Mouse (Mus musculus): Measurements from ENCODE around the gene Fam196a. TPM values are rescaled to one million over a fixed set of nuclear protein-coding genes. Genes with fewer than 3 reads are reported as not detected.

The Fam196a gene
- not detected for total RNA-seq (2021)

DNA sequence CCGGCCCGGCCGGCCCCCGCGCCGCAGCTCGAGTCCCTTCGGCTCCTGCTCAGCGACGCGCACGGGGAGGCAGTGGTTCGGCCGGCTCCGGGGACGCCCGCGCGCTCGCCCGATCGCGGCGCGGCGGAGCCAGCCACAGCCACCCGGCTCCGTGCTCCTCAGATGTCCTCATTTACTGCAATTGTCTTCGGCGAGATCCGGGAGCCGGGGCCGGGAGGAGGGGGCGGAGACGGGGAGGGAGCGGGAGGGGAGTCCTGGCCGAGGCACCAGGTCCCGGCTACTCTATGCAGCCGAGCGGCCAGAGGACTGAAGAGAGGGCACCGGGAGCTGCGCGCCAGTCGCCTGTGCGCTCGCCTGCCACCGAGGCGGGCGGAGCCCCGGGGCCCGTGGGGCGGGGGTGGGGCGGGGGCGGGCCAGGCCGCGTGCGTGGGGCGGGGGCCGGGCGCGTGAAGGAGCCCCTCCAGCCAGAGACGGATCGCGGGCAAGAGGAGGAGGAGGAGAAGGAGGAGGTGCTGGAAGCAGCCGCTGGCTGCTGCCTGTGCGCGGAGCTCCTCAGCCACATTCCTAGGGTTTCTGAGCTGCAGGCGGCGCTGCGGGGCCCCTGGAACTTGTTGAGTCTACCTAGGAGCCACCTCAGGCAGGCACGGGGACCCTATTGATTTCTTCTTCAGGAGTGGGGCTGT lies at the start of gene Fam196a:
Fam196a (minus strand) TSS at position 504 of the 683 bp plus-strand sequence.
- DNase-seq (ENCODE audit: low spot score) = no peak
- intact Hi-C loops (cut with DNase I) = no loop called here

DNA sequence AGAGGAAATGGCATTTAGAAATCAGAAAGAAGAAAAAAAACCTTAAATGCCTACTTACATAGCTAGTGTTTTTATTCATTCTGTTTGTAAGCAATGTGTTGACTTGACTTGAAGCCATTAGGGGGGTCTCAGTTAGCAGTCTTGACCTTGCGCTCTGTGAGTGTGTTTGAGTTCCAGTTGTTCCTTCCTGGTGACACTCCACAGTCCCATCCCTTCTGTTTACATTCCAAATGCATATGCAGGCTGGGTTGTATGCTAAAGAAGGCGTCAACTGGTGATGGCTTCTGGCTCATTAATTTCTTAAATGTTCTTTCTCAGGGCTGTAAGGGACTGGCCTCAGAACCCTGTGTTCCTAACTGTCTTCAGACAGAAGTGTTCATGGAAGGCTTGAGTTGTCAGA lies 23.4 kb upstream of the Fam196a start:
- intact Hi-C loops (cut with DNase I) = no loop called here
- no peak for DNase-seq (ENCODE audit: low spot score)

DNA sequence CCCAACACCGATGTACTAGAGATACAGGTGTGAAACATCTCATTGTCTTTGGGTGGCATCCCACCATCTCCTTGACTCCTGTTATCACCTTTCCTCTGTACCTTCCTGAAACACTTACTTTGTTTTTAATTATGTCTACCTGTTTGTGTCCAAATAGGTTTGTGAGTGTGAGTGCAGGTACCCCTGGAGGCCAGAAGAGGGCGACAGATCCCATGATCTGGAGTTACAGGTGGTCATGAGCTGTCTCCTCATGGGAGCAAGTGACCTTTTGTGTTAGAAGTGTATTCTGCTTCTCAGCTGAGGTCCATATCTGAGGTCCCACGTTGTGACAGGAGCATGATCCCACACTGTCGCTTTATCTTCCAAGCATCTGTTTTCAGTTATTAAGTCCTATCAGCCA lies 22.6 kb upstream of the Fam196a start:
- intact Hi-C loops (cut with DNase I) = no loop called here
- no peak for DNase-seq (ENCODE audit: low spot score)

DNA sequence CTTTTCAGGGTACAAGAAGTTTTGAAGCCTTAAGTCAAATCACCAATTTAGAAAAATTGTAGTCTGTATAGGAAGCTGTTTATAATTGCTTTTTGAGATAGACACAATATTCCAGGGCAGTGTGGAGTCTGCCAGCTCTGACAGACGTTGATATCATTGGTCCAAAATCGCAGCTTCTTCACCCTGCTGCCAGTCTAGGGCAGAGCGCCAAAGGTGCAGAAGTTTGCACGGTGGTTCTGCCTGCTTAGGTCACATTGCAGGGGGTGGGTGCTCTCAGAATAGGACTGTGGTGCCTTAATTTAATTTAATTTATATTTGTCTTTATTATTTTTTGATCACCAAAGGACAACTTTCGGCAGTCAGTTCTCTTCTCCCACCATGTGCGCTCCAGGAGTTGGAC lies 20.9 kb upstream of the Fam196a start:
- intact Hi-C loops (cut with DNase I) = no loop called here
- DNase-seq (ENCODE audit: low spot score) = no peak

DNA sequence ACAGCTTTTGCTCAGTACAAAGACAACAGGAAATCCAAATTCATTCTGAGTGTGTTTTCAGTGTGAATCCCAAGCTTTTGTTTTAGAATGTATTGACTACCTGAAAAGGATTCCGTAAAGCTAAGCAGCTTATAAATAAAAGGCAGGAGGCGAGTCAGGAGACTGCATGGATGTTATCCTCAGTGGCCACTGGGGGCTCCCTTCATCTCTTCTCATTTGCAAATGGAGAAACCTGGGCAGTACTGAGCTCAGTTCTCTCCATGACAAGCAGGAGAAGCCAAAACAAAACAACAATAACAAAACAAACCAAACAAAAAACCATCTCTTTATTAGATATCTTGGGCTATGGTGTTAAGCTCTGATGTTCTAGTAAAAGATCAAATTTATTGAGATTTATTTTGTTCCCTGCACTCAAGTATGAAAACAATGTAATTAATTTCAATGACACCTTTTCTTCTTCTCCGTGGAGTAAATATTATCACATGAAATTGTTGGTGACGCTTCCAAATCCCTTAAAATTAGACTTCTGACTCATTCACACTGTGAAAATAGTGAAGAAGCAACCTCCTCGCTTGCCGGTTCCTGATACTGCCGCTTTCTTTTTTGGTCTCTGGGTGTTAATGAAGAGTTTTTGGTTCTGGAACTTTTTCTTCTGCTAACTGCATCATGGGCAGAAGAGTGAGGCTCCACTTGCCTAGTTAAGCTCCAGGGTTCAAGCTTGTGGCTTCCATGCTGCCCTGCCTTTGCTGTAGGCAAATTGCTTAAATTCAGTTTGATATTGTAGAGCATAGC lies 7.9 kb upstream of the Fam196a start:
- intact Hi-C loops (cut with DNase I) = no loop called here
- no peak for DNase-seq (ENCODE audit: low spot score)

DNA sequence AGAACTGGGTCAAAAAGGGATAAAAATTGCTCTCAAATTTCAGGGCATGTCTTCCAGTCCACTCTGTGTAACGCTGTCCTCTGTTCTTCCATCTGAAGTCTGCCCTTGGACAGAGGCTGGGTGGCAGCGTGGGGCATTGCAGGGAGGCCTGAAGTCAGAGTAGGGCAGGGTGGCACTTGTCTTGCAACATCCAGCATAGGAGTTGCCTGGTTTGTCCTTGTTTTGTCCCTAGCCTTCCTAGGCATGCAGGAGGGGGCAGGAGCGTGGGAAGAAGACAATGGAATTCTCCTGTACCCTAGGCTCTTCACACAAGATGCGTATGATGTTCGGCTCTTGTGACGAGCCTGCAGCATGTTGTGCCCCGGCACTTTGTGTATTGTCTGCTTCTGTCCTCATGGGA lies 5.5 kb upstream of the Fam196a start:
- intact Hi-C loops (cut with DNase I) = no loop called here
- DNase-seq (ENCODE audit: low spot score) = no peak

DNA sequence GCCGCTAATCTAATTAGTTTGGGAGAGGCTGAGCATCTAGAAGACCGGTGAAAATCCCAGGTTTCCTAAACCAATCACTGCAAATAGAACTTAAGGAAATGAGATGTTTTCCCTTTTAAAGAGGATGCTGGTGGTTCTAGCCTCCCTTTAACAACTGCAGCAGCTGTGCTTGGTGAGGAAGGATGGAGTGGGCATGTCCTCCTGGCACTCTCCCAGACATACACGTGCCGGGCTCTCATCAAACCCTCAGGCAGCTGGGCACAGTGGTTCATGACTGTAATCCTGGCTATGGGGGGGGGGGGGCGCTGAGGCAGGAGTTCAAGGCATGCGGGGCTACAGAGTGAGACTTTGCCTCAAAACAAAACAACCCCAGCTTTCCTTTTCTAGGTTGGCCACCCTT lies 4.8 kb upstream of the Fam196a start:
- intact Hi-C loops (cut with DNase I) = no loop called here
- DNase-seq (ENCODE audit: low spot score) = no peak

DNA sequence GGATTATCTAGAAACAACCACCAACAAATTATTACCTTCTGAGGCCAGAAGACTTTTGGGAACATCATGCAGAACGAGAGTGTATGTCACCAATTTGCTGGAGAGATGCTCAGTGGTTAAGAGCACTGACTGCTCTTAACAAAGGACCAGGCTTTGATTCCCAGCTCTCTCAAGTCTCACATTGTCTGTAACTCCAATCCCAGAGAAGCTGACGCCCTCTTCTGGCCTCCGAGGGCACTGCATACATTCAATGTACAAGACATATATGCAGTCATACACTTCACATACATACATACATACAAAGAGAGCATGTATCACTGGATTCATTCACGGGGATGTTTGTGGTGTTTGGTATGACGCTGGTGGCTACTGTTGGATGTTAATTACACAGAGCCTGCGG lies 3.7 kb upstream of the Fam196a start:
- intact Hi-C loops (cut with DNase I) = no loop called here
- DNase-seq (ENCODE audit: low spot score) = no peak

DNA sequence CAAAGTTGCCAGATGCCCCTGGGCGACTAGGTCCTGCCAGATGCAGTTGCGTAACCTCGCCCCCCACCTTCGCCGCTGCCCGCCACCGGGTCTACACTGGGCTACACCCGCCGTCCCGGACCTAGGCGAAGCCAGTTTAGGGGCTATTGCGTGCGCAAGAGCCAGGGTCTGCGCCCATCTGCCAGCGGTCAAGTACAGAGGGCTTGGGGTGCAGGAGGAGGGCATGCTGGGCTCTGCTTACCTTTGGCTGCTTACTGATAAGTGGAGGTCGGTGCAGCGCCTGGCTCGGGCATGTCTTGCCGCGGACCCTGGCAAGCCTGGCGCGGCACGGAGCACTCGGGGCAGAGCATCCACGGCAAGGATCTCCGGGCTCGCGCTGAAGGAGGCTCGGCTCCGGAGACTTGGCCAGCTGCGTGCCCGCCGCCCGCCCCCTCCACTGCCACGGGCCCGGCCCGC lies 731 bp downstream of the Fam196a start:
- no peak for DNase-seq (ENCODE audit: low spot score)
- intact Hi-C loops (cut with DNase I) = no loop called here

DNA sequence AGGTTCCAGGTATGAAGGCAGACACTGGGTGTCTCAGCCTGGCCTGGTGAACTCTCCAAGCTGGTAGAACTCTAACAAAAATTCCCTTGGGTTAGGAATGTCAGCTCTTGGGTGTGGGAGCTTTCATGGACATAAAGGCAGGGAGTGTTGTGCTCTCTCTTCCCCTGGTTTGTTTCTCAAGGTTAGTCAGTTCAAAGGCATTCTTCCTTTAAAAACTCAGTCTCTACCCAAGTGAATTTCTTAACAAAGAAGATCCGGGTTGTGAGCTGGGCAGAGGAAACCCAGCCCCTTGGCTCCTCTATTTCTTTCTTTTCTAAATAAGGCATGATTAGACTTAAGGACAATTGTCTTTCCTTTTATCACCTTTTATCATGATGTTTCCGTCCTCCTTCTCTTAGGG lies 6.3 kb downstream of the Fam196a start:
- intact Hi-C loops (cut with DNase I) = no loop called here
- DNase-seq (ENCODE audit: low spot score) = no peak

DNA sequence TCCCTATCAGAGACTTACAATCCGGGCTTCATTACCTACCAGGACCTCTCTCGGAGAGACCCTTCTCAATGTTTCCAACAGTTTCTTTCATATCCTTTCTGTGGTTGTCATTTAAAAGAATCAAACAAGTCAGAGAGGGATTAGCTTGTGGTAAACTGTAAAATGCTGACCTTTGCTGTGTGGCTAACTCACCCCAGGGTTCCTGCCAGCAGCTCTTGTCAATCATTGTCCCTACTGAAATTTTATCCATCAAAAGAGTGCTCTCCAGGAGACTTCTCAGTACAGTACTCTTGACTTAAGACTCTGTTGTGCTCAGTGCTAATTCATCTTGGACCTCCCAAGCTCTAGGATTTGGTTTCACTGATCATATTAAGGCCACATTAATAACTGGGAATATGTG lies 36.2 kb downstream of the Fam196a start:
- no peak for DNase-seq (ENCODE audit: low spot score)
- intact Hi-C loops (cut with DNase I) = no loop called here

DNA sequence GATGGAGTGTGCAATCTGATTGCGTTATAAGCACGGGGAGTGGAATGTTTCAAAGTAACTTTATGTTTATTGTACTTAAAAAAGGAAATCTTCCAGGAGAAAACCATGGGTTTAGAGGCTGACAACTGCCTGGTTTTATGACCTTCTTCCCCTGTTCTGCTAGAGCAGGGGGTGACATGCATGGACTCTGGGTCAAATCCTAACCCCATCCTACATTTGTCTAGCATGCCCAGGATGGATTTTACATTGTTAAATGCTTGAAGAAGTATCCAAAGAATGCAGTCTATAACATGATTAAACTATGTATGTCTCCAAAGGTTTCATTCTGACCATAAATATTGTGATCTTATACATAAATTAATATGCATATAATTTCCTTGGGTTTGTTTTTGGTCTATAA lies 38.8 kb downstream of the Fam196a start:
- intact Hi-C loops (cut with DNase I) = no loop called here
- no peak for DNase-seq (ENCODE audit: low spot score)

DNA sequence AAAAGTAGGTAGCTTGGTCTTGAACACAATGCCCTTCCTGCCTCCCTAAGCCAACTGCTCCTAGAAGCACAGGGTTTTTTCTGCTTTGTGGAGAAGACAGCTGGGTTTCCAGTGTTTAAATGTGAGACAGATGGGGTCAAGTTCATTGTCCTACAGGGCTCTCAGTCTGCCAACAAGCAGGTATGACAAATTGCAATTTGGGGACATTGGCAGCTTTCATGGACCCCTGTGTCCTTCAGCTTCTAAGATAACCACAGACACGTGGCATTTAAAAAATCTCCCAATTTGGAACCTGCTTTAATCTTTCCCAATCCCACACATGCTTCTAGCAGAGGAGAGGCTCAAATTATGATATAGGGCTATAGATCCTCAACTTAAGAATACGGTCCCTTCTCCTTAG lies 43.6 kb downstream of the Fam196a start:
- no peak for DNase-seq (ENCODE audit: low spot score)
- intact Hi-C loops (cut with DNase I) = no loop called here

DNA sequence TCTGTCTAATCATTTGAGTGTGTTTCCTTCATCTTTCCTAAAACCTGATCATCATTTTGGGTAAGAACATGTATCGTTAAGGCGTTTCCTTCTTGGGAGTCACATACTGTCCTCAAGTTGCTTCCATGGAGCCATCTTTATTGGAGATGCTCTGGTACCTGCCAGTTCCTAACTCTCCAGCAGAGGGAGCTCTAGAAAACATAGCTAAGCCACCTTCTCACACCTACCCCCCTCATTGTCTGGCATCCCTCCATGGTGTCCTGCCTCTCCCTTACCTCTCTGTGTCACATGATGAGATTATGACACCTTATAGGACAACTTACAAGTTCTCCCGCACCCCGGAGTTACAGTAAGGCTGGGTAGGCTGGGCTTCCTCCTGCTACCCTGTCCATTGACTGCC lies 45.3 kb downstream of the Fam196a start:
- intact Hi-C loops (cut with DNase I) = no loop called here
- DNase-seq (ENCODE audit: low spot score) = no peak

DNA sequence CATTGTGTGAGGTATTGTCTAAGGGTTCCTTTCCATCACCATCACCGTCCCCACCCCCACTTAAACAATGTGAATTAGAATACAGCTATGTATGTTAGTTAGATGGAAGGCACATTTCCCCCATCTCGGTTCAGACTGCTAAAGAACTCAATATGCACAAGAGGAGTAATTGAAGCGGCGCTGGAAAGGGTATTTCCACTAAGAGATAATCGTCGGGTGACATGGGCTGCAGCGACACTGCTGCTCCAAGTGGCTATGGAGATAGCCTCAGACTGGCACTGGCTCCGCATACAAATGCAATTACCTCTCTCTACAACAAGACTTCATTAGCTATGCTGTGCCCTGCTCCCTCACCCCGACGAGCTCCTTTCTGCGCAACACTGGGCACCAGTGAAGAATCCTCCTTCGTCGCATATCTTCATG lies 45.8 kb downstream of the Fam196a start:
- no peak for DNase-seq (ENCODE audit: low spot score)
- intact Hi-C loops (cut with DNase I) = no loop called here

DNA sequence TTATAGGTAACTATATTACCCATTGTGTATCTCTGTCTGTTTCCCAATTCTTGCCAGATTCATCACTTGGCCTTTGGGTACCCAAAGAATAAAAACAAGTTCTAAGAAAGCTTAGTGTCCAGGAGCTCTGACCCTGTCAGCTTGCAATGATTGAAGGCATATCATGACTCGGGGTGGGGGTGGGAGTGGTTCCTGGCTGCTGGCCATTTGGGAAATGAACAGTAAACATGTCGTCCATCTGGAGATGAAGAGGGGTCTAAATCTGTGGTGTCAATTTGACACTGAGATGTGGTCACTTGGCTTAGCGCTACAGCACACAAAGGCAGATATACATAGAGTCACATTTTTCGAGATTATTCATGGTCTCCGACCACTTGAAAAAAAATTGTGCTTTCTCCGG lies 54.7 kb downstream of the Fam196a start:
- intact Hi-C loops (cut with DNase I) = no loop called here
- DNase-seq (ENCODE audit: low spot score) = no peak

DNA sequence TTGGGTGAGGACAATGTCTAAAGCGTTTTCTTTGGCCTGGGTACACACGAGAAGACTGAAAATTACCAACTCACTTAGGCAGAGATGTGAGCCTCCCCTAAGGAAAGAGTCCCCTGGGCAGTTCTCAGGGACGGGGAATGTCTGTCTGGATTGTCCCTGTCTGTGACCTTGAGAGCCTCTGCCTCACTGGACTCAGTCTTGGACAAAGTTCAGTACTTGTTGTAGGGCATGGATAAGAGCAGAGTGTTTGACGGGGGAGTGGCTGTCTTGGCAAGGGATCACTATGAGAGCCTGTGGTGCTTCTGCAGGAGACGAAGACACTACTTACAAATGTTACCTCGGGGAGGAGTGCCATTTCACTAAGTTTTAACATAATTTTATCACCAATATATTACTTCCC lies 57.8 kb downstream of the Fam196a start:
- intact Hi-C loops (cut with DNase I) = no loop called here
- no peak for DNase-seq (ENCODE audit: low spot score)

DNA sequence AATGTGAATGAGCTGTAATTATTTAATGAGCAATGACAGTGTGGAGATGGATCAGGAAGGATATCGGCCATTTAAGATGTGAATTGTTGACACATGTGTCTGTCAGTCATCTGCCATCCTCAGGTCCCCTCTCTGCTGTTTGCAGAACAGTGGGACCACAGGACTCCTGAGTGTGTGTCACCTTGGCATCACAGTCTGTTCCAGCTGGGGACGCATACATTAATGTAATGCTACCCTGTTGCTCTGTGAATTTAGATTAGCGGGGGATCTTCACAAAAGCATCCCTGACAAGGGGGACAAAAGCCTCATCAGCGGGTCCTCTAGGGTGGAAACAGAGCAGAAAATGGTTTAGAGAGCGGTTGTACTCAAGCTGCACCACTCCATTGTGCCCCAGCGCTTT lies 59.2 kb downstream of the Fam196a start:
- no peak for DNase-seq (ENCODE audit: low spot score)
- intact Hi-C loops (cut with DNase I) = no loop called here

DNA sequence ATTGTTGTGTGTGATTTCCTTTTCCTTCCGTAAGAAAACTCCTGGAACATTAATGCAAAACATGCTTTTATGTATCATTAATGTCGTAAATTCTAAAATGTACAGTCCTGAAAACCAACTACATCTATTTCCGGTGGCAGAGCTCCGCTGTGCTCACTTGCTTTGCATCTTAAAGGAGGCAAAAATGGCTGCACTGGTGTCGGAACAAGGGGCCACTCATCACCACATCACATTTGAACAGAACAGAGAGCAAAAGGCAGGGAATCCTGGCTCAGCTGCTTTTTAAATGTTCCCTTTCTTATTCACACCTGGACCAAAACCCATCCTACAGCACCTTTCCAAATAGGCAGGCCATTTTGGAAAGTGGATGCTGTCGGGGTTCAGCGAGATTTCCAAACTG lies 65.2 kb downstream of the Fam196a start:
- DNase-seq (ENCODE audit: low spot score) = no peak
- intact Hi-C loops (cut with DNase I) = no loop called here

DNA sequence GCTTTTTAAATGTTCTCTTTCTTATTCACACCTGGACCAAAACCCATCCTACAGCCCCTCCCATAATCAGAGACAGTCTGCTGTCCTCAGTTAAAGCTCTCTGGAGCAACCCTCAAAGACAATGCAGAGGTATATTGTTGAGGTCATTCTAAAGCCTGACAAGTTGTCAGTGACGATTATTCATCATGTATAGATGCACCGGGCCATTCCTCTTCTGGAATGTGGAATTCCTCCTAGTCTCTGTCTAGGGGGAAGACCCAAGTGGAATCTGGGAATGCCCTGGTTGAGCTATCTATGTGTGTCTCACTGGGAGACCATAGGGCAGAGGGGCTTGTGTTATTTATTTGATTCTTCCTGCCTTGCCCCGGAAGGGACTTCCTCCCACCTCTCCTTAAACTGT lies 65.7 kb downstream of the Fam196a start:
- intact Hi-C loops (cut with DNase I) = no loop called here
- DNase-seq (ENCODE audit: low spot score) = no peak

DNA sequence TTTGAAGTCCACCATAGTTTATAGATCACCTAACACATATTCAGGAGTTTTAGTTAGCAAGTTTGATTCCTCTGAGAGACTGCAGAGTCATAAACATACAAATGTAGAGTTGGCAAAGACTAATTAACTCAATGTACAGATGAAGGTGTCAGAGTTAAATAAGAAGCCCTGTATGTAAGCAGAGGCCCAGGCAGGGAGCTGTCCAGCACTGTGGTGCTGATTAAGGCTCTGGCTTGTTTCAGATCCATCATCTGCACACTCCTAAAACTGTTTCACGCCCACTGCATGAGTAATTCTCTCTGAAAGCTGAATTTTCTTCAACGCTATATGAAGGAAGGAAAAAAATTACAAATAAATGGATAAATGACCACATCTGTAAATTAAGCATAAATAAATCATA lies 74.1 kb downstream of the Fam196a start:
- intact Hi-C loops (cut with DNase I) = no loop called here
- no peak for DNase-seq (ENCODE audit: low spot score)

DNA sequence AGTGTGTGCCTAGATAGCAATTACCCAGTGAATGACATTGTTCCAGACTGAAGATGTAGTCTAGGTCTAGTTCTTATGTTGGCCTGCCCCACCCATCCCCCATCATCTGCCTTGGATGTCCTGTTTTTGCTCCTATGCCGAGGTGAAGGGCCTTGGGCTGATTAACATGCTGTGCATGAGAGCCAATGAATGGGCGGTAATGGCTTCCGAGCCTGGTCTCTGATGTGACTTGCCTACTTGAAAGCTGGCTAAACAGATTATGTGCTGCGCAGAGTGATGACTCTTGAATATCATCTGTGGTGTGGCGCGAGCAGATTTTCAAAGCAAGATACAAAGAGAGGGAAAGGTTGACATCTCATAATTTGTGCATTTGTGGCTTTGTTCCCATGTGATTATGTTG lies 76.2 kb downstream of the Fam196a start:
- intact Hi-C loops (cut with DNase I) = no loop called here
- no peak for DNase-seq (ENCODE audit: low spot score)

Data from heart, postnatal 25 days (tissue).